Mouse (Mus musculus): Measurements from ENCODE around the gene Hoxd8. TPM values are rescaled to one million over a fixed set of nuclear protein-coding genes. Genes with fewer than 3 reads are reported as not detected.

The Hoxd8 gene
- polyA plus RNA-seq, 1 experiment from 2014 or later, result 1.3 TPM

- ATAC-seq (ENCODE audit: low FRiP score, low TSS enrichment) (no peak), DNase-seq (ENCODE audit: low spot score) (no peak)
- Histone ChIP-seq H3K4me2 (replicated peaks; ENCODE audit: low read depth) (no peak overlapping the region), H3K4me1 (replicated peaks; ENCODE audit: control insufficient read depth, insufficient read depth) (no peaks in the 10 kb centered on the region), H3K4me3 (ENCODE audit: low read depth, low read length) (no peak overlapping the region), H3K36me3 (ENCODE audit: control insufficient read depth, insufficient read depth, low read length) (no peaks in the 10 kb centered on the region), H3K9me3 (ENCODE audit: control insufficient read depth, low read length) (no peaks in the 10 kb centered on the region), H3K27me3 (ENCODE audit: control insufficient read depth, insufficient read depth, low read length) (peaks cover 30% of the 10 kb centered on the region), H3K9ac (ENCODE audit: low read length) (no peak overlapping the region), H3K27ac (replicated peaks) (no peak overlapping the region)
- TF ChIP-seq EP300 (optimal IDR thresholded peaks at IDR 0.05) (no peak), CTCF (IDR thresholded peaks at IDR 0.05; ENCODE audit: low read depth) (no peak)
- 5% methylated on average over 20 of the region's 20 CpGs for WGBS
Measured at GRCm38 (mm10) chr2:74738623-74739475, 34.4 kb downstream of the Hoxd8 start.

- H3K27me3 ChIP-seq (ENCODE audit: control insufficient read depth, insufficient read depth, low read length), result peaks cover 34% of the 10 kb centered on the region
- H3K9me3 ChIP-seq (ENCODE audit: control insufficient read depth, low read length), result no peaks in the 10 kb centered on the region
- H3K27ac ChIP-seq (replicated peaks), result no peak overlapping the region
- DNase-seq (ENCODE audit: low spot score), result no peak
- no peaks in the 10 kb centered on the region for H3K4me1 ChIP-seq (replicated peaks; ENCODE audit: control insufficient read depth, insufficient read depth)
- WGBS, result 17% methylated on average over 2 of the region's 2 CpGs
- H3K36me3 ChIP-seq (ENCODE audit: control insufficient read depth, insufficient read depth, low read length), result no peaks in the 10 kb centered on the region
- no peak for TF ChIP-seq CTCF (IDR thresholded peaks at IDR 0.05; ENCODE audit: low read depth)
- TF ChIP-seq EP300 (optimal IDR thresholded peaks at IDR 0.05), result no peak
- no peak for ATAC-seq (ENCODE audit: low FRiP score, low TSS enrichment)
- H3K4me3 ChIP-seq (ENCODE audit: low read depth, low read length), result no peak overlapping the region
- H3K4me2 ChIP-seq (replicated peaks; ENCODE audit: low read depth), result no peak overlapping the region
- no peak overlapping the region for H3K9ac ChIP-seq (ENCODE audit: low read length)
Measured at GRCm38 (mm10) chr2:74739476-74739800, 35.0 kb downstream of the Hoxd8 start.

- Histone ChIP-seq H3K9me3 (ENCODE audit: control insufficient read depth, low read length) (no peaks in the 10 kb centered on the region), H3K27me3 (ENCODE audit: control insufficient read depth, insufficient read depth, low read length) (peaks cover 32% of the 10 kb centered on the region), H3K4me3 (ENCODE audit: low read depth, low read length) (no peak overlapping the region), H3K4me1 (replicated peaks; ENCODE audit: control insufficient read depth, insufficient read depth) (no peaks in the 10 kb centered on the region), H3K4me2 (replicated peaks; ENCODE audit: low read depth) (no peak overlapping the region), H3K36me3 (ENCODE audit: control insufficient read depth, insufficient read depth, low read length) (no peaks in the 10 kb centered on the region), H3K9ac (ENCODE audit: low read length) (no peak overlapping the region), H3K27ac (replicated peaks) (no peak overlapping the region)
- DNase-seq (ENCODE audit: low spot score) (no peak), ATAC-seq (ENCODE audit: low FRiP score, low TSS enrichment) (no peak)
- no peak for TF ChIP-seq EP300 (optimal IDR thresholded peaks at IDR 0.05)
- no peak for TF ChIP-seq CTCF (IDR thresholded peaks at IDR 0.05; ENCODE audit: low read depth)
- WGBS, result 10% methylated on average over 14 of the region's 14 CpGs
Measured at GRCm38 (mm10) chr2:74739869-74740268, 35.5 kb downstream of the Hoxd8 start.

- 4% methylated on average over 43 of the region's 43 CpGs for WGBS
- H3K4me2 ChIP-seq (replicated peaks; ENCODE audit: low read depth), result no peak overlapping the region
- H3K27me3 ChIP-seq (ENCODE audit: control insufficient read depth, insufficient read depth, low read length), result peaks cover 29% of the 10 kb centered on the region
- DNase-seq (ENCODE audit: low spot score), result no peak
- no peaks in the 10 kb centered on the region for H3K9me3 ChIP-seq (ENCODE audit: control insufficient read depth, low read length)
- no peak for ATAC-seq (ENCODE audit: low FRiP score, low TSS enrichment)
- TF ChIP-seq EP300 (optimal IDR thresholded peaks at IDR 0.05) (no peak), CTCF (IDR thresholded peaks at IDR 0.05; ENCODE audit: low read depth) (no peak)
- no peaks in the 10 kb centered on the region for H3K36me3 ChIP-seq (ENCODE audit: control insufficient read depth, insufficient read depth, low read length)
- no peak overlapping the region for H3K4me3 ChIP-seq (ENCODE audit: low read depth, low read length)
- no peaks in the 10 kb centered on the region for H3K4me1 ChIP-seq (replicated peaks; ENCODE audit: control insufficient read depth, insufficient read depth)
- no peak overlapping the region for H3K27ac ChIP-seq (replicated peaks)
- H3K9ac ChIP-seq (ENCODE audit: low read length), result no peak overlapping the region
Measured at GRCm38 (mm10) chr2:74740311-74741091, 36.1 kb downstream of the Hoxd8 start.

GRCm38 (mm10) chr2:74741252-74741978 lies 37.0 kb downstream of the Hoxd8 start:
- WGBS, result 47% methylated on average over 2 of the region's 3 CpGs
- H3K27me3 ChIP-seq (ENCODE audit: control insufficient read depth, insufficient read depth, low read length), result peaks cover 36% of the 10 kb centered on the region
- no peak overlapping the region for H3K4me3 ChIP-seq (ENCODE audit: low read depth, low read length)
- DNase-seq (ENCODE audit: low spot score) (no peak), ATAC-seq (ENCODE audit: low FRiP score, low TSS enrichment) (no peak)
- no peaks in the 10 kb centered on the region for H3K36me3 ChIP-seq (ENCODE audit: control insufficient read depth, insufficient read depth, low read length)
- TF ChIP-seq EP300 (optimal IDR thresholded peaks at IDR 0.05), result no peak
- no peak for TF ChIP-seq CTCF (IDR thresholded peaks at IDR 0.05; ENCODE audit: low read depth)
- no peaks in the 10 kb centered on the region for H3K9me3 ChIP-seq (ENCODE audit: control insufficient read depth, low read length)
- H3K4me1 ChIP-seq (replicated peaks; ENCODE audit: control insufficient read depth, insufficient read depth), result no peaks in the 10 kb centered on the region
- H3K9ac ChIP-seq (ENCODE audit: low read length), result no peak overlapping the region
- H3K4me2 ChIP-seq (replicated peaks; ENCODE audit: low read depth), result no peak overlapping the region
- H3K27ac ChIP-seq (replicated peaks), result no peak overlapping the region

Measured in stomach, postnatal 0 days (tissue).